Mouse (Mus musculus): ENCODE data around the gene Fmo5.

DNA sequence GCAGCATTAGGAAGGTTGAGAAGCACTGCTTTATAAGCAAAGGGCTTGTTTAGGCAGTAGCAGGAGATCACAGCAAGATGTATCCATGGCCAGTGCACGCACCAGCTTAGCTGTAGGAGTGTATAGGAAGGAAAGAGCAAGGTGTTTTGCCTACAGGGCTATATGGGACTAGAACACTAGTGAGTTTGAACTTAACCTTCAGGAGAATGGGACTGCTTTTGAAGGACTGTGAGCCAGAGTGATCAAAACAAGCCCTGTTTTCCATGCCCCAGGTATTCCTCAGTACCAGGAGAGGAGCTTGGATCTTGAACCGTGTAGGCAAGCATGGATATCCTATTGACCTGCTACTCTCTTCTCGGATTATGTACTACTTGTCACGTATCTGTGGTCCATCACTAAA, 12.8 kb downstream of the Fmo5 start:
- no peak for TF ChIP-seq CTCF (IDR thresholded peaks at IDR 0.05; ENCODE audit: low read depth)
- no peak for TF ChIP-seq EP300 (IDR thresholded peaks at IDR 0.05; ENCODE audit: low read depth)

Data from liver, postnatal 0 days (tissue).